26 mouse cellular contexts compared by ENCODE assay signal in the genomic region with DNA sequence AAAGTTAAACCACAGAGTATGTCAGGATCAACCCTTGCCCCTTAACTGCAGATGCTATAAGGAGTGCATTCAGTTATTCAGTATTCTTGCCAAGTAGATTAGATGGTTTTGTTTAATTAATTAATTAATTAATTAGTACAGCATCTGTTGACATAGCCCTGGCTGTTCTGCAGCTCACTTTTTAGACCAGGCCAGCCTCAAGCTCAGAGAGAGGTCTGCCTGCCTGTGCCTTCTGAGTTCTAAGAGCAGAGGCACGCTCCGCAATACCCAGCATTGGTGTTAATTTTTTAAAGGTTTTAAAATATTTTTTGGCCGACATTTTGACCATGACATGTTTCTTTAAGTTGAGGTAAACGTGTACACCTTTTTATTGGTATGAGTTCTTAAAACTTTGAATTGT.
DNase-seq lines count a peak whose midpoint lies in the region; ATAC-seq and TF ChIP-seq lines count a peak whose summit lies in the region.
"Had no signal": no experiment of that assay in that cellular context is flagged by ENCODE, and none has a peak within 500 bp of the region (broad histone marks: within the 10 kb centered on the region; RNA-seq: fewer than 3 reads in every experiment).

No protein-coding gene starts in this region.

- no peaks in the 10 kb centered on the region for H3K36me3 ChIP-seq in forebrain, embryonic 13.5 days (ENCODE audit: poor library complexity, severe bottlenecking)
- no peaks in the 10 kb centered on the region for H3K36me3 ChIP-seq in forebrain, embryonic 16.5 days (ENCODE audit: control insufficient read depth, insufficient read depth)
- H3K36me3 ChIP-seq in lung, embryonic 14.5 days (ENCODE audit: insufficient read depth) = no peaks in the 10 kb centered on the region
- no peaks in the 10 kb centered on the region for H3K36me3 ChIP-seq in neural tube, embryonic 13.5 days
- H3K36me3 ChIP-seq: embryonic facial prominence, embryonic 12.5 days; hindbrain, embryonic 15.5 days; kidney, embryonic 15.5 days; stomach, embryonic 15.5 days had no signal

- ATAC-seq in forebrain, embryonic 13.5 days = 0 out of 2 replicates have a peak, but pooled peaks have one; percentile 31
- ATAC-seq in forebrain, embryonic 16.5 days = no peak
- no peak for ATAC-seq in lung, embryonic 14.5 days (ENCODE audit: insufficient read depth)
- ATAC-seq in neural tube, embryonic 13.5 days (ENCODE audit: low read depth) = peak; percentile 9; the same call in 1 of the 2 replicates
- ATAC-seq in erythroid progenitor cell, adult 5-6 weeks (replicated peaks; ENCODE audit: low FRiP score, poor library complexity, severe bottlenecking) = no peak
- ATAC-seq: Patski had no signal

- no peak overlapping the region for H3K4me2 ChIP-seq in forebrain, embryonic 13.5 days
- no peak overlapping the region for H3K4me2 ChIP-seq in forebrain, embryonic 16.5 days (ENCODE audit: low read length)
- no peak overlapping the region for H3K4me2 ChIP-seq in lung, embryonic 14.5 days
- H3K4me2 ChIP-seq in neural tube, embryonic 13.5 days = no peak overlapping the region
- H3K4me2 ChIP-seq: stomach, embryonic 15.5 days had no signal

- H3K9me3 ChIP-seq in forebrain, embryonic 13.5 days (replicated peaks) = no peaks in the 10 kb centered on the region
- H3K9me3 ChIP-seq in forebrain, embryonic 16.5 days (ENCODE audit: control insufficient read depth, low read length) = no peaks in the 10 kb centered on the region
- no peaks in the 10 kb centered on the region for H3K9me3 ChIP-seq in lung, embryonic 14.5 days (ENCODE audit: low read depth, low read length)
- H3K9me3 ChIP-seq in neural tube, embryonic 13.5 days = no peaks in the 10 kb centered on the region
- H3K9me3 ChIP-seq: embryonic facial prominence, embryonic 12.5 days; hindbrain, embryonic 15.5 days; kidney, embryonic 15.5 days; megakaryocyte, embryonic 14.5 days; stomach, embryonic 15.5 days had no signal

- H3K27me3 ChIP-seq in forebrain, embryonic 13.5 days = no peaks in the 10 kb centered on the region
- H3K27me3 ChIP-seq in forebrain, embryonic 16.5 days (replicated peaks; ENCODE audit: control insufficient read depth, insufficient read depth, low read length) = no peaks in the 10 kb centered on the region
- no peaks in the 10 kb centered on the region for H3K27me3 ChIP-seq in lung, embryonic 14.5 days (ENCODE audit: insufficient read depth, low read length)
- no peaks in the 10 kb centered on the region for H3K27me3 ChIP-seq in neural tube, embryonic 13.5 days
- H3K27me3 ChIP-seq: embryonic facial prominence, embryonic 12.5 days; hindbrain, embryonic 15.5 days; kidney, embryonic 15.5 days; megakaryocyte, embryonic 14.5 days; Patski; stomach, embryonic 15.5 days had no signal

- WGBS in forebrain, embryonic 13.5 days = 69% methylated on average over 4 of the region's 4 CpGs
- 75% methylated on average over 4 of the region's 4 CpGs for WGBS in forebrain, embryonic 16.5 days
- WGBS in lung, embryonic 14.5 days = 89% methylated on average over 4 of the region's 4 CpGs
- WGBS in neural tube, embryonic 13.5 days = 83% methylated on average over 4 of the region's 4 CpGs

- no peak overlapping the region for H3K27ac ChIP-seq in forebrain, embryonic 13.5 days
- no peak overlapping the region for H3K27ac ChIP-seq in forebrain, embryonic 16.5 days (ENCODE audit: low read length)
- H3K27ac ChIP-seq in lung, embryonic 14.5 days (ENCODE audit: low read depth) = no peak overlapping the region
- H3K27ac ChIP-seq in neural tube, embryonic 13.5 days (replicated peaks) = no peak overlapping the region
- H3K27ac ChIP-seq: embryonic facial prominence, embryonic 12.5 days; liver, embryonic 14.5 days; stomach, embryonic 15.5 days had no signal

- TF ChIP-seq CTCF in lung, embryonic 14.5 days (IDR thresholded peaks at IDR 0.05; ENCODE audit: low read depth) = no peak

- H3K4me3 ChIP-seq in forebrain, embryonic 13.5 days = no peak overlapping the region
- H3K4me3 ChIP-seq in forebrain, embryonic 16.5 days (replicated peaks; ENCODE audit: low read length) = no peak overlapping the region
- no peak overlapping the region for H3K4me3 ChIP-seq in lung, embryonic 14.5 days (ENCODE audit: low read depth, low read length)
- H3K4me3 ChIP-seq in neural tube, embryonic 13.5 days = no peak overlapping the region
- H3K4me3 ChIP-seq: embryonic facial prominence, embryonic 12.5 days; hindbrain, embryonic 15.5 days; kidney, embryonic 15.5 days; megakaryocyte, embryonic 14.5 days; stomach, embryonic 15.5 days had no signal

- peaks cover 17% of the 10 kb centered on the region for H3K4me1 ChIP-seq in forebrain, embryonic 13.5 days
- peaks cover 6% of the 10 kb centered on the region for H3K4me1 ChIP-seq in forebrain, embryonic 16.5 days (replicated peaks; ENCODE audit: control insufficient read depth, insufficient read depth, low read length)
- no peaks in the 10 kb centered on the region for H3K4me1 ChIP-seq in lung, embryonic 14.5 days (ENCODE audit: insufficient read depth)
- peaks cover 17% of the 10 kb centered on the region for H3K4me1 ChIP-seq in neural tube, embryonic 13.5 days (replicated peaks)
- H3K4me1 ChIP-seq: megakaryocyte, embryonic 14.5 days had no signal

- DNase-seq in lung, embryonic 14.5 days = peak; percentile 0
- DNase-seq in lung, postnatal 36 days = no peak
- no peak for DNase-seq in neural tube, embryonic 10.5 days (ENCODE audit: extremely low spot score, low spot score)
- DNase-seq: adrenal gland, postnatal 14 days; cerebellum, adult 11 months; cerebellum, adult 9-10 months; embryo, embryonic 11 days; gastrocnemius, postnatal 10 days; heart, postnatal 14 days; kidney, adult 18-20 months; kidney, postnatal 25 days; liver; lung, adult 2 months; lung, postnatal 4 days; right cerebral cortex, postnatal 25 days had no signal

- H3K9ac ChIP-seq in forebrain, embryonic 13.5 days = no peak overlapping the region
- no peak overlapping the region for H3K9ac ChIP-seq in forebrain, embryonic 16.5 days (replicated peaks; ENCODE audit: low read depth, low read length)
- H3K9ac ChIP-seq in lung, embryonic 14.5 days = no peak overlapping the region
- H3K9ac ChIP-seq in neural tube, embryonic 13.5 days = no peak overlapping the region
- H3K9ac ChIP-seq: embryonic facial prominence, embryonic 12.5 days; hindbrain, embryonic 15.5 days; kidney, embryonic 15.5 days; liver, embryonic 14.5 days; stomach, embryonic 15.5 days had no signal

Comparison
In these comparisons a context has a peak if more than half of its experiments do, and no peak if none do; other contexts are left out.
1. ATAC-seq: peak in forebrain, embryonic 13.5 days (single experiment) and neural tube, embryonic 13.5 days (single experiment); none in forebrain, embryonic 16.5 days (single experiment), lung, embryonic 14.5 days (single experiment) and erythroid progenitor cell, adult 5-6 weeks (single experiment).